Mouse (Mus musculus) heart, postnatal 0 days (tissue): ENCODE measurements around the gene Pde4dip. TPM values are rescaled to one million over a fixed set of nuclear protein-coding genes. Genes with fewer than 3 reads are reported as not detected.
A peak's percentile ranks its signal among the peaks of the same experiment; 100 is the strongest.

Experiments
- ATAC-seq: fragments of 200-750 bp; cut with Nextera tagmentation; 2 replicates; pipeline ENCODE4 v1.8.0; 2017; ENCODE audit warnings: low read depth, moderate number of reproducible peaks, moderate library complexity; ENCODE audit not compliant: insufficient read depth
- DNase-seq: peaks from one replicate; pipeline ENCODE4 v3.0.0-alpha.2; 2016; ENCODE audit warnings: low spot score
- H3K27ac ChIP-seq: fragments of 300-500 bp; sonication (generic); 2 replicates; pipeline ENCODE4 v1.5.1; 2014; ENCODE audit warnings: low read depth, mild to moderate bottlenecking
- H3K27me3 ChIP-seq: fragments of 300-500 bp; sonication (generic); 2 replicates; pipeline ENCODE4 v1.6.1; 2014; ENCODE audit warnings: low read length, mixed read lengths; ENCODE audit not compliant: control insufficient read depth, insufficient read depth
- H3K36me3 ChIP-seq: fragments of 300-500 bp; sonication (generic); replicated peaks from 2 replicates; pipeline ENCODE4 v1.6.1; 2014; ENCODE audit warnings: low read length, mixed read lengths; ENCODE audit not compliant: control insufficient read depth, insufficient read depth
- H3K4me1 ChIP-seq: fragments of 300-500 bp; sonication (generic); 2 replicates; pipeline ENCODE4 v1.6.1; 2014; ENCODE audit warnings: antibody characterized with exemption; ENCODE audit not compliant: control insufficient read depth, insufficient read depth
- H3K4me2 ChIP-seq: fragments of 300-500 bp; sonication (generic); 2 replicates; pipeline ENCODE4 v1.6.1; 2014; ENCODE audit warnings: low read depth, mild to moderate bottlenecking, low read length, moderate library complexity
- H3K4me3 ChIP-seq: fragments of 300-500 bp; sonication (generic); 2 replicates; pipeline ENCODE4 v1.5.1; 2014; ENCODE audit warnings: low read depth, low read length
- H3K9ac ChIP-seq: fragments of 300-500 bp; sonication (generic); replicated peaks from 2 replicates; pipeline ENCODE4 v1.6.1; 2014; ENCODE audit warnings: low read depth, low read length, mixed read lengths
- H3K9me3 ChIP-seq: fragments of 300-500 bp; sonication (generic); replicated peaks from 2 replicates; pipeline ENCODE4 v1.6.1; 2016; ENCODE audit warnings: low read length; ENCODE audit not compliant: control insufficient read depth
- CTCF ChIP-seq: IDR thresholded peaks from 2 replicates; pipeline ENCODE4 v1.5.1; 2016; ENCODE audit warnings: antibody characterized with exemption, control low read depth, low read depth
- EP300 ChIP-seq: IDR thresholded peaks from 2 replicates; pipeline ENCODE4 v1.6.1; 2016; ENCODE audit warnings: antibody characterized with exemption, low read depth
- WGBS: fragments of 180-500 bp; shearing (Covaris S2); extraction: QIAGEN DNeasy Blood & Tissue Kit; methylation state at CpG from one replicate; pipeline ENCODE4 v1.1.7; 2014; 5-methylcytosine and 5-hydroxymethylcytosine counted together
- polyA plus RNA-seq: library from polyadenylated mRNA; unstranded; fragments of >200 nt; fragmentation: Nextera tagmentation; extraction: Ambion mirVana; gene quantifications from 2 replicates; pipeline ENCODE4 v1.2.1, GENCODE M21; 2015
- total RNA-seq: library from RNA; depleted of rRNA; stranded (reverse); fragments of >200 nt; gene quantifications from 2 replicates; pipeline ENCODE4 v1.2.3, GENCODE M21; 2014; ENCODE audit warnings: low replicate concordance

The Pde4dip gene
- total and polyA plus RNA-seq, 2 experiments from 2014 or later = 126 to 498 TPM

GRCm38 (mm10) chr3:97766459-97766858 lies 122.0 kb downstream of the Pde4dip start:
- TF ChIP-seq EP300 (no peak), CTCF (no peak)
- no peaks in the 10 kb centered on the region for H3K9me3 ChIP-seq
- peaks cover 2% of the 10 kb centered on the region; the same call in 1 of the 2 replicates for H3K4me1 ChIP-seq
- peaks cover 35% of the 10 kb centered on the region for H3K36me3 ChIP-seq
- no peaks in the 10 kb centered on the region for H3K27me3 ChIP-seq
- H3K4me3 ChIP-seq = peak overlapping the region; percentile 67
- DNase-seq (no peak), ATAC-seq (no peak)
- H3K27ac ChIP-seq = no peak overlapping the region
- 62% methylated on average over 9 of the region's 9 CpGs for WGBS
- H3K4me2 ChIP-seq = peak overlapping the region; percentile 76
- H3K9ac ChIP-seq = no peak overlapping the region

DNA sequence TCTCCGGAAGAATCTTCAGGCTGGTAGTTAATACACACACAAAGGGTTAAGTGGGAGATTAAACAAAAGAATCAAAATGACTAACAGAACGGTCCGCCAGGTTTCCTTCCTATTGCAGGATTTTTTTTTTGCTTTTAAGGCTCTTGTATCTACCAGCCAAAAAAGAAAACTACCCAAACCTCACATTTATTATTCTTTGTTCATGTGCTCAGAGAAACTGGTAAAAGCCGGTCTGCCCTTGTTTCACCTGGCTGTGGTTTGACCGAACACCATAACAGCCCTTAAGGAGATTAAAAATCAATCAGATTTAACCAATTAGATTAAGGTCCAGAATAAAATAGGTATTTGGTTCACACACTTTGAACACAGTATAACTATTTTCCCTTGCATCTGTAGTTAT lies 124.4 kb downstream of the Pde4dip start:
- H3K36me3 ChIP-seq = peaks cover 40% of the 10 kb centered on the region
- H3K9me3 ChIP-seq = no peaks in the 10 kb centered on the region
- peaks cover 2% of the 10 kb centered on the region; the same call in 1 of the 2 replicates for H3K4me1 ChIP-seq
- no peak overlapping the region for H3K9ac ChIP-seq
- TF ChIP-seq EP300 (no peak), CTCF (no peak)
- H3K4me2 ChIP-seq = no peak overlapping the region
- H3K4me3 ChIP-seq = no peak overlapping the region
- ATAC-seq = no peak
- no peaks in the 10 kb centered on the region for H3K27me3 ChIP-seq
- 77% methylated on average over 5 of the region's 5 CpGs for WGBS
- no peak for DNase-seq
- H3K27ac ChIP-seq = no peak overlapping the region

GRCm38 (mm10) chr3:97761951-97762350 lies 126.6 kb downstream of the Pde4dip start:
- DNase-seq (no peak), ATAC-seq (no peak)
- Histone ChIP-seq H3K4me2 (no peak overlapping the region), H3K27me3 (no peaks in the 10 kb centered on the region), H3K27ac (no peak overlapping the region), H3K9ac (no peak overlapping the region), H3K36me3 (peaks cover 59% of the 10 kb centered on the region), H3K4me1 (peaks cover 2% of the 10 kb centered on the region; the same call in 1 of the 2 replicates), H3K9me3 (no peaks in the 10 kb centered on the region), H3K4me3 (no peak overlapping the region)
- 48% methylated on average over 6 of the region's 6 CpGs for WGBS
- TF ChIP-seq CTCF (no peak), EP300 (no peak)

GRCm38 (mm10) chr3:97761168-97761567 lies 127.3 kb downstream of the Pde4dip start:
- DNase-seq = no peak
- Histone ChIP-seq H3K27ac (no peak overlapping the region), H3K9ac (no peak overlapping the region), H3K4me1 (peaks cover 2% of the 10 kb centered on the region; the same call in 1 of the 2 replicates), H3K9me3 (no peaks in the 10 kb centered on the region), H3K4me3 (no peak overlapping the region), H3K4me2 (no peak overlapping the region), H3K27me3 (no peaks in the 10 kb centered on the region), H3K36me3 (peaks cover 59% of the 10 kb centered on the region)
- no peak for TF ChIP-seq EP300
- no peak for TF ChIP-seq CTCF
- WGBS = 78% methylated on average over 5 of the region's 5 CpGs
- ATAC-seq = no peak

DNA sequence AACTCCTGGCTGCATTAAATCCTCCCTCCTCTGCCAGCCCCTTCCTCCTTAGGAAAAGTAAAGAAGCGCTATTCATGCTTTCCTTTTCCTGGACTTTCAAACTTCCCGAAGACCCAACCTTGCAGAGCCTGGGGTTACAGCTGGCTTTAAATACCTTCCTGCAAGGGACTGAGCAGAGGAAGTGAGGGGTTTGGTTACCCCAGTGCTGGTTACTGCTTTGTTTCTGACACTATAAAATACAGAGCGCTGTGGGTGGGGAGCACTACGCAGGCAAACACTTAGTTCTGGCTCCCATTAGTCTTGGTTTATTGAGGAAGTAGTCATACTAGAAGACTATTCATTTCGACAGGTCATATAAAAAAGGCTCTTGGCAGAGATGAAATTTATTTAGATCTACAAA lies 128.7 kb downstream of the Pde4dip start:
- Histone ChIP-seq H3K9ac (no peak overlapping the region), H3K4me1 (peaks cover 2% of the 10 kb centered on the region; the same call in 1 of the 2 replicates), H3K9me3 (no peaks in the 10 kb centered on the region), H3K27ac (no peak overlapping the region), H3K4me2 (no peak overlapping the region), H3K4me3 (no peak overlapping the region), H3K36me3 (peaks cover 64% of the 10 kb centered on the region), H3K27me3 (no peaks in the 10 kb centered on the region)
- DNase-seq (no peak), ATAC-seq (no peak)
- 87% methylated on average over 5 of the region's 5 CpGs for WGBS
- TF ChIP-seq CTCF = no peak
- TF ChIP-seq EP300 = no peak

- H3K36me3 ChIP-seq = peaks cover 76% of the 10 kb centered on the region
- peaks cover 2% of the 10 kb centered on the region; the same call in 1 of the 2 replicates for H3K4me1 ChIP-seq
- no peaks in the 10 kb centered on the region for H3K27me3 ChIP-seq
- 86% methylated on average over 10 of the region's 10 CpGs for WGBS
- TF ChIP-seq EP300 (no peak), CTCF (no peak)
- no peaks in the 10 kb centered on the region for H3K9me3 ChIP-seq
- ATAC-seq = no peak
- no peak overlapping the region for H3K27ac ChIP-seq
- H3K4me2 ChIP-seq = no peak overlapping the region
- no peak overlapping the region for H3K4me3 ChIP-seq
- no peak overlapping the region for H3K9ac ChIP-seq
- DNase-seq = no peak
Measured at GRCm38 (mm10) chr3:97757501-97757900, 131.0 kb downstream of the Pde4dip start.
